Mouse (Mus musculus) MEL-GATA-1-ER (cell line): Measurements from ENCODE around the gene Coq9.
"Not testable (repeated sequence)": the region's sequence is repeated elsewhere in the genome, so short reads cannot be mapped to it uniquely, and the experiment has no call there.

Experiments
- DNase-seq: peaks from one replicate; pipeline ENCODE4 v3.0.0-alpha.2; 2012; ENCODE audit warnings: low read depth; ENCODE audit errors: extremely low read depth

Gene Coq9

DNA sequence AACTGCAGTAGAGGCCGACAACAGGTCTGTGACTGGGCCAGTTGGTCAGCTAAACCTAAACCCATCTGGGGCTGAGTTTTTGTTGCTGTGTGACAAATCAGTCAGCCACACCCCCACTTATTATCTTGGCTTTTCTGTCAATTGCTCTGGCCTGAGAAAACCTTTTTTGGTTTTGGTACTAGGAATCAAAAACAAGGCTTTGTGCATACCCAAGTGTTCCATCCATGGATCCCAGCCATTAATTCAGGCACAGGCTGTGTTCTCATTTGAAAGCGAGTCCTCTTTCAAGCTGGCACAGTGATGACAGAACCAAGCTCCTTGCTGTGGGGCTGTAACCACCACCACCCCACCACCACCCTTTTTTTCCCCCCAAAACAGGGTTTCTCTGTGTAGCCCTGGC lies 16.7 kb upstream of the Coq9 start:
- DNase-seq = no peak

DNA sequence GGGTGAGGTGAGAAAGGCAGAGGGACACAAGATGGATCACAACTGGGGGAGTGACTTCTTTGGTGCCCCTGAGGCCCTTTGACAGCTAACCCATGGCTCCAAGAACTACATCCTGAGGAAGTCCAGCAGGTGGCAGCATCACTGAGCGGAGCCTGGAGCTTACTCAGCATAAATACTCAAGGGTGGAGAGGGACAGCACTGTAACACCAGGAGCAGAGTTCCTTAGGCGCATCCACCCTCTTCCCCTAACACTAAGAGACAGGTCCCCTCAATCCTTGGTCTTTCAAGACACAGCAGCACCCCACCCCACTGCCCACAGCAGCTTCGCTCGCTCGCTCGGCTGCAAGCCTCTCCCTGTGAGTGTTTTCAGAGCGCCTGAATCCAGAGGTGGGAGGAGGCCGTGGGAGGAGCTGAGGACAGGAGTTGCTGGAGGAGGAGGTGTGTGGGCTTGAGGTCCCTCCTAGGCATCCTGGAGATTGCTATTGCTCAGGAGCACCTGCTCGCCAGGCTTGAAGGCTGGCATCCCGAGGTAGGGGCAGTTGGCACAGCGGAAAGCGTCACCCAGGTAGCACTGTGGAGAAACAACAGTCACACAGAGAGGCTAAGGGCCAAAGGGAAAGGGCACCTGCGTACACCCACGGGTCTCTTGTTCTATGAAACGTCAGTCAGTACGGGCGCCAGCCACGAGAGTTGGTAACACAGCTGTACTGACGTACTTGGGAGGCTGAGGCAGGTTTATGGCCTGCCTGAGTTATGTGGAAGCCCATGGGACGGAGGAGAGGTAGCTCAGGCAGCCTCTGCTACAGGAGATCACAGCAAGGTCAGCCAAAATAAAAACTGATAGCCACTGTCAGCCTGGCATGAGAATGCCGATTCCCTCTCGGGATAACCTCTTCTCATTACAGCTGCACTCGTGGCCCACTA lies 15.2 kb upstream of the Coq9 start:
- DNase-seq = no peak

DNA sequence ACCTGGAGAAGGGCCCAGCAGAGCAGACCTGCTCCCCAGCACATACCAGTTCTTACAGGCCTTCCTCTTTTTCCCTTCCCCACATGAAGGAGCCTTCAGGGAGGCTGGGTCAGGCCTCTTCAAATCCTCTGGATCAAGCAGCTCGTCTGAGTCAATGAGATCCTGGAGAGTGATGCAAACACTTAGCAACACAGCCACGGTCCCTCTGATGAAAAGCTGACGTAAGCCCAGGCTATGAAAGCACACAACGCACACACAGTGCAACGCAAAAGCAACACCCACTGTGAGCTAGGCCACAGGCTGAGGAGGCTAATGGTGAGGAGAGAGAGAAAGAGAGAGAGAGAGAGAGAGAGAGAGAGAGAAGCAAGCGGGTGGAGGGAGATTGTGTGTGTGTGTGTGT lies 13.0 kb upstream of the Coq9 start:
- DNase-seq = no peak

DNA sequence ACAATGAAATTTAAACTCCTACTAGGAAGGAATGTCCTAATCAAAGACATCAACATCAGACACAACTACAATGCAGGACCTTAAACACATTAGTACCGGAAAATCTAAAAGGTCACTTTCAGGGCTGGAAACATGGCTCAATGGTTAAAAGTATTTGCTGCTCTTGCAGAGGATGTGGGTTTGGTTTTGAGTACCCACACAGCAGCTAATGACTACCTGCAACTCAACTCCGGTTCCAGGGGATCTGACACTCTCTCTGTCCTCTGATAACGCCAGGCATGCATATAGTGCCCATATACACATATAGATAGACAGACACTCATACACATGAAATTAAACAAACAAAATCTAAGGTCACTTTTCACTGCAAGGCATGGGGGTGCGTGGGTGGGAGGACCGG lies 11.9 kb upstream of the Coq9 start:
- no peak for DNase-seq

DNA sequence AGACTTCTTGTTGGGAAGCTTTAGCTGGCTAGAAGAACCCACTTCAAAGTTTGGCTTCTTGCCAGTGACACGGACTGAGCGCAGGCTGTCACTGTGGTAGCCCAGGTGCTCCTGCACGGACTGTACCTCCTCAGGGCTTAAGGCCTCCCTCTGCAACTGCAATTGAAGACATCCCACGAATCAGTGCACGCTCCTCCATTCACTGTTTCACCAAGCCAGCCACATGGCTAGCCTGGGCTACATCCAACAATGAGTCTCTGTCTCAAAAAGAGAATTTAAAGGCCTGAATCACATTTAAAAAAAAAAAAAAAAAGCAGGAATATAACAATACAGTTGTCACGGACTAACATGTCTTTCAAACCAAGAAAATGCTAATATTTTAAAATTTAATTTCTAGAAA lies 9.8 kb upstream of the Coq9 start:
- DNase-seq = no peak

DNA sequence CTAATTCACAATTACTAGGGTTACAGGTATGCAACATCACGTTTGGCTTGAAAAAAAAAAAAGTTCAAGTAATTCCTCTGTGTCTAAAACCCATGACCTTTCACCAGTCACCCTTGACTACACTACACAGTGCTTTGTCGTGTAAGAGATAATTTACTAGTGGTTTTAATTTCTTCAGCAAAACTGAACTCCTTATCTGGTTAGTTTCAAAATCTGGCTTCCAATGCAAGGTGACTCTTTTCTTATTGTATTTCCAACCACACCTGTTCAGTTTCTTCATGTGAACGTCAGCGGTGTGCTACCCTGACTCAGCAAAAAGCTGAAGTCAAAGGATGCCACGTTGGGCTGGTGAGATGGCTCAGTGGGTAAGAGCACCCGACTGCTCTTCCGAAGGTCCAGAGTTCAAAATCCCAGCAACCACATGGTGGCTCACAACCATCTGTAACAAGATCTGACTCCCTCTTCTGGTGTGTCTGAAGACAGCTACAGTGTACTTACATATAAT lies 4.2 kb upstream of the Coq9 start:
- not testable (repeated sequence) for DNase-seq

DNA sequence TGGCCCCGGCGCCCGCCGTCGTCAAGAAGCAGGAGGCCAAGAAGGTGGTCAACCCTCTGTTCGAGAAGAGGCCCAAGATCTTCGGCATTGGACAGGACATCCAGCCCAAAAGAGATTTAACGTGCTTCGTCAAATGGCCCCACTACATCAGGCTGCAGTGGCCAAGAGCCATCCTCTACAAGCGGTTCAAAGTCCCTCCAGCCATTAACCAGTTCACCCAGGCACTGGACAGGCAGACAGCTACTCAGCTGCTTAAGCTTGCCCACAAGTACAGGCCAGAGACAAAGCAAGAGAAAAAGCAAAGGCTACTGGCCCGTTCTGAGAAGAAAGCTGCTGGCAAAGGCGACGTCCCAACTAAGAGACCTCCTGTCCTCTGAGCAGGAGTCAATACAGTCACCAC lies 2.4 kb upstream of the Coq9 start:
- not testable (repeated sequence) for DNase-seq

DNA sequence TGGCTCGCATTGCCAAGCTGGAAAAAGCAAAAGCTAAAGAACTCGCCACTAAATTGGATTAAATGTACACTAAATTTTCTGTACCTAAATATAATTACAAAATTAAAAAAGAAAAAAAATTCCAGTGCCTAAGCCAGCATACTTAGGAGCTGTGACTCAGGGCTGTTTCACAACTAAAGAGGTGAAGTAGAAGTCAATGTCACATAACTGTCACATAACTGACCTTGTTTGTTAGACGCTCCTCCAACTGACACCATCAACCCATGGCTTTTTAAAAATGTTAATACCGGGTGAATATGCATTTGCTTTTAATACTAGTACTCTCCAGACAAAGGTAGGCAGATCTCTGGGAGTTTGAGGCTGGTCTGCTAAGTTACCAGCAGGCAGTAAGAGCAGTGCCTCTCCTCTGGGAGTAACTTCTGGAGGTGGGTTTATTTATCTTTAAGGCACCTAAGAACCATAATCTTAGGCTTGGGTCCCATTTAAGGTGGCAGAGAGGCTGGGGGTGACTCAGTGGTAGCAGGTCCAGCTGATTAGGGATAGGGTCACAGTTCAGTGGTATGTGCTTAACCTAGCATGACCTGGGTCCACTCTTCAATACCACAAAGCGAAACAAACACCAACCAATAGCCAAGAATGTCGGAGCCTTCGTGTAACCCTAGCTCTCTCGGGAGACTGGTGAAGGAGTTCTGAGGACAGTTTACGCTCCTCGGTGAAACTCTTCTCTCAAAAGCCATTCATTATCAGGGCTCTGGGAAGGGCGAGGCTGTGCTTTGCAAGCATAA lies 1.5 kb upstream of the Coq9 start:
- DNase-seq = no peak

DNA sequence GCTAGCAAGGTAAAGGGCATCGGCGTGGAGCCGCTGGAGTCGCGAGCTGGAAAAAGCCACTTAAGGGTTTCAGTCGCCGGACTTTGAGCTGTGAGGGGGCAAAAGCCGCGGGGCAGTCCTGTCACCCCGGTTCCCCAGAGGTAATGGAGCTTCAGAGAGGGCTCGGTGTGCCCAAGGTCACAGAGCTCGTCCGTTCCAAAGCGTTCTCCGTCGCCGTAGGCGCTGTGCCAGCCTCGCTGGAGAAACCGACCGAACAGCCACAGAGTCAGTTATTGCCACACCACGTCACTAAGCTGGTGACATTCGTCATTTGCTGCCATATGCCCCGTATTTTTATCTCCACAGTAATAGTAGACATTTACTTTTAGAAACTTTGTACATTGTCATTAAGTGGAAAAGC lies 479 bp downstream of the Coq9 start:
- peak; percentile 56 for DNase-seq

DNA sequence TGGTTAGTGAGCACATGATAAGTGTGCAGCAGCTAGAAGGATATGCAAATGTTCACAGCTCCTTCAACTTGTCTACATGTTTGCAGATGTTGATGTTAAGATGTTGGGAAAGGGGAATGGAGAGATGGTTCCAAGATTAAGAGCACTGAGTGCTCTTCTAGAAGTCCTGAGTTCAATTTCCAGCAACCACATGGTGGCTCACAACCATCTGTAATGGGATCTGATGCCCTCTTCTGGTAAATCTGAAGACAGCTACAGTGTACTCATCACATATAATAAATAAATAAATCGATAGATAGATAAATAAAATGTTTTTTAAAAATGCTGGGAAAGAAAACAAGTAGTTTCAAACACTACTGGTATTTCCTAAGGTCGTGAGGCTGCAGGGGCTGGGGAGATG lies 3.1 kb downstream of the Coq9 start:
- no peak for DNase-seq

DNA sequence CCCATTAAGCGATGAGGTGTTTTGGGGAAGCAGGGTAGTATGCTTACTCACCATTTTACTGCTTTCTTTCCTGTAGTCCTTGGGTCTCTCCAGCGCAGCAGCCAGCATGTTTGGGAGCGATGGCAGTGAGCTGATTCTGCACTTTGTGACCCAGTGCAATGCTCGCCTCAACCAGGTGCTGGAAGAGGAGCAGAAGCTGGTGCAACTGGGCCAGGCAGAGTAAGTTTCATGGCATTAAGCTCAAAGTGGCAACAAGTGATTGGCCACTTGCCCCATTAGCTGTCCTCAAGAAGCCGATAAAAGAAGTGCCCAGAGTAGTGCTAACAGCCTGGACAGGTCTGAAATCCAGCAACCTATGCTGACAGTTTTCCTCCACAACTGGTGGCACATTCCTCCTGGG lies 11.9 kb downstream of the Coq9 start:
- no peak for DNase-seq

DNA sequence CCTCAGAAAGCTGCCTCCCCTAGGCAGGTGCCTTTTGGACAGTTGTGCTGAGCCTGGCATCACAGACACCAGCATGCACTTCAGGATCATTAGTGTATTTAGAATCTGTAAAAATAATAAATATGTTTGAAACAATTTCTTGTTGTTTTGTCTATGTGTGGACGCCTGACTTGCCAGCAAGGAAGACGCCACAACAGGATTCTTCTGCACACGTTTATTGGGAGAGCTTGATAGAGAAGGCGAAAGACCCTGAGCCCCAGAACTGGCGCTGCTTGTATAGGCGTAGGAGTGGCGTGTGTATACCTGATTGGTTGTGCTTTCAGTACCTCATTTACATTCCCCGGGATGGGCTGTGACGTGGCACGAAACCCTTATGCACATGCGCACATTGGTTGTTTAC lies 16.6 kb downstream of the Coq9 start:
- DNase-seq = not testable (repeated sequence)

DNA sequence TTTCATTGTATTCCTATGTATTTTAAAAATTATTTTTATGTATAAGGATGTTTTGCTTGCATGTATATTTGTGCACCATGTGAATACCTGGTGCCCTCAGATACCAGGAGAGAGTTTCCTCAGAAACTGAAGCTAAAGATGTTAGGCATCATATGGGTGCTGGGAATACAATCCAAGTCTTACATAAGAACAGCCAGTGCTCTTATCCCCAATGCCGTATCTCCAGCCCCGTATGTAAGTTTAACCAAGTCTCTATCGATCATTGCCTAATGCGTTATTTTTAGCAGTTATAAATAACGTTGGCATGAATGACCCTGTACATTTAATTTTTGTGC lies 18.9 kb downstream of the Coq9 start:
- DNase-seq = no peak

DNA sequence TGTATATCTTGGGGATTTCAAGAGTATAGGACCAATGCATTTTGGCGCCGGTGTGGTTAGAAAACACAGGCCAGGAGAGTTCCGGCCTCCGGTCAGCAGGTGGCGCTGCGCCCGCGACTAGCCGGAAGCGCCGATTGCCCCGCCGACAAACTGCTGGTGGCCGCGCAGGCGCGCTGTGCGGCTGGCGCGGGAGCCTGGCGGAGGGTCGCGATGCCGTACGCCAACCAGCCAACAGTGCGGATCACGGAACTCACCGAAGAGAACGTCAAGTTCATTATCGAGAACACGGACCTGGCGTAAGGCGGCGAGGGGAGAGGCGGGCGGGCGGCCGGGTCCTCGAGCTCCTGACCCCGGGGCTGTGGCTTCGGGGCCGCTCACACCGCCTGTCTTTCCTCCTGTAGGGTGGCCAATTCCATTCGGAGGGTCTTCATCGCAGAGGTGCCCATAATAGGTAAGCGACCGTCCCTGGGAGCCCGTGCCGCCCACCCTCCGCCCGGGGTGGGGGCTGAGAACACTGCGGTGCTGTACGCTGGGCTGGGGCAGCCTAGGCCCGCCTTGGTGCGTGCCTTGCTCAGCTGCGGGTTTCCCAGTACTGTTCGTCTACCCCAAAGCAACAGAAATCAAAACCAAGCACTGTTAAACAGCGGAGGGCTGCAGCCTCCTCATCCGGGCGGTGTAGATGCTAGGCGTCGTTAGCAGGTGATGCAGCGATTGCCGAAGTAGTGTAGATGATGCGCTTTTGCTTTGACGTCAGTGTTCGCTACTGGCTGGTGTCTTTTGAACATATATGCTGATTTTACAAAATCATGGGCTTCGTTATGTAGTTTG lies 19.4 kb downstream of the Coq9 start, which contains the start of gene Polr2c:
TSS of gene Polr2c (plus strand) at position 105 of the 828 bp plus-strand sequence.
- peak; percentile 65 for DNase-seq

DNA sequence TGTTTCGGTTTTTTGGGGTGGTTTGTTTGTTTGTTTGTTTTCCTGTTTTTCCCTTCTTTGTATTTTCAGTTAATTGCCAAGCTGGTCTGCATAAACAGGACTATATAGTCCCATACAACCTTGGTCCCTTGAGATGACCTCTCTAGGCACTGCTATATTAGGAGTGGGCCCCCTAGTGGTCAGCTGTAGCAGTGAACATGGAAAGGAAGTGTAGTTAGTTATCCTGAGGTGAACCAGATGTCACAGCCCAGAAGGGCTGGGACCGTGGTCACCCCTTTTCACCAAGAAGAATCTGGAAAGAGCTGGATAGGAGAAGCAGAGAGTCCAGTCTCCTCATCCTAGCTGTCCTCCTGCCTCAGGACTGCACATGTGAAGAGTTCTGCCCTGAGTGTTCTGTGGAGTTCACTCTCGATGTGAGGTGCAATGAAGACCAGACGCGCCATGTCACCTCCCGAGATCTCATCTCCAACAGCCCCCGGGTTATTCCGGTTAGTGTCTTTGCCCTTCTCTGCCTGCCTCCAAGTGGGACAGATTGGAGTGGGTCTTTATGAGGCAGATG lies 23.3 kb downstream of the Coq9 start:
- no peak for DNase-seq

DNA sequence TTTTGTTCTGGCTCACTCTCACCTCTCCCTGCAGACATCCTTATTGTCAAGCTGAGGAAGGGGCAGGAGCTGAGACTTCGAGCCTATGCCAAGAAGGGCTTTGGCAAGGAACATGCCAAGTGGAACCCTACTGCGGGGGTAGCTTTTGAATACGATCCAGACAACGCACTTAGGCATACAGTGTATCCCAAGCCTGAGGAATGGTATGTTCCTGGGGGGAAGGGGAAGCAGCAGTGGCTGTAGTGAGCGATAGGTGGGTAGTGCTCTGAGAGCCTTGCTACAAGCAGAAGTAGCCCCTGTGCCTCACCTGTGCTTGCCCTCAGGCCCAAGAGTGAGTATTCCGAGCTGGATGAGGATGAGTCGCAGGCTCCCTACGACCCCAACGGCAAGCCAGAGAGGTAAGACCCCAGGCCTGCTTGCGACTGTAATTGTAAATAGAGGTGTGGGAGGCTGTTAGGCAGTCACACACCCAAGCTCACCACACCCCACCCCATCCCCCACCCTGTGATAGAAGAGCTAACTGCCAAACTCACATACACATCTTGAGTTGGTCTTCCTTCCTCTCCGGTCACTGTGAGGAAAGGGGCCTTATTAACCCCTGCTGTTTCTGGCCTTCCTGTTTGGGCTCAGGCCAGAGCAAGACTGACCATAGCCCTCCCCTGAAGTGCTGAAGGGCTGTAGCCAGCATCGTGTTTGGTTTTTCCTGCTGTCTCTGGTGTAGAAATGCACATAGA lies 24.5 kb downstream of the Coq9 start:
- DNase-seq = no peak

DNA sequence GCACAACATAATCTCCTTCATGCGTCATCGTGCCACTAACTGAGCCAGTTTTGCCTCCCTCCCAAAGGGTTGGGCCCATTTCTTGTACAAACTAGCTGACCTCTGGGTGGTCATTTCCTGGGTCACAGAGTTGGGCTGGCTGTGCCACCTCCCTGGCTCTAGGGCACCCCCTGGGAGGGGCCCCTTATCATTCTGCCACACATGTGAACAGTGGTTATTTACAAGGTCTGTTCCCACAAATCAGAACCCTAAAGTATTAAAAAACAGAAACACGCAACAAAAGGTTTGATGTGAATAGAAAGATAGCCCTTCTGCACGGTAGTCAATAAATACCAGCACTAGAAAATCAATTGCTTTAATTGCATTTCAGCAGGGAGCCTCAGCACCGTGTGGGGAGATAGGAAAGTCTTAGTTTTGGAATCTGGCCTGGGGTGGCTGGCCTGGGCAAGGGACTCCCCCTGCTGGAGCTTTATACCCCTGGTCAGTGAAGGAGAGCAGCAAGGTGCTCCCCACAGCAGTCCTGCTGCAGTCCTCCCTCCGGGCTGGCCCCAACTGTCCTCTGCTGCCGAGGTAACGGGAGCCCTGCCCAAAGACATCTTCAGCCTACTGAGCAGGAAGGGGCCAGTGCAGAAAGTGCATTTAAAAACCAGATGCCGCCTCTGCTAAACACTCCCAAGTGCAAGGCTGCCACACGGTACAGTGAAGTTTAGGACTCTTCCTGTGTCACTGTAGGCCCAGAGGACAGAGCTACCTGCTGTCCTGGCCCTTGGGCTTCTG lies 26.0 kb downstream of the Coq9 start:
- no peak for DNase-seq

DNA sequence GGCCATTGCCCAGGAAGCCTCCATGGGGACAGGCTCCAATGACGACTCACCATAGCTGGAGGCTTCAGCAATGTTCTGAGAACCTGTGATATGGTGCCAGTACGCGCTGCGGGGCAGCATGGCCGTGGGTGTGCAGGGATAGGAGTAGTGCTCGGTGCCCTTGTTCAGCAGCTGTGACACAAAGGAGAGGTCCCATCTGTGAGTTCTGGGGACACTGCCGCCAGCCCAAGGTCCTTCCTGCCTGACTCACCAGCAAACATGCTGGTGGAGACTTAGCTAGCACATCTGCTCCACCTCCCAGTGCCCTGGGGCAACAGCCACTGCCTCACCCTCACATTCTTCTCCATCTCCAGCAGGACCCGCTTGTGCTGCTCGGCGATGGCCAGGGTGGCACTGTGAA lies 27.2 kb downstream of the Coq9 start:
- no peak for DNase-seq

DNA sequence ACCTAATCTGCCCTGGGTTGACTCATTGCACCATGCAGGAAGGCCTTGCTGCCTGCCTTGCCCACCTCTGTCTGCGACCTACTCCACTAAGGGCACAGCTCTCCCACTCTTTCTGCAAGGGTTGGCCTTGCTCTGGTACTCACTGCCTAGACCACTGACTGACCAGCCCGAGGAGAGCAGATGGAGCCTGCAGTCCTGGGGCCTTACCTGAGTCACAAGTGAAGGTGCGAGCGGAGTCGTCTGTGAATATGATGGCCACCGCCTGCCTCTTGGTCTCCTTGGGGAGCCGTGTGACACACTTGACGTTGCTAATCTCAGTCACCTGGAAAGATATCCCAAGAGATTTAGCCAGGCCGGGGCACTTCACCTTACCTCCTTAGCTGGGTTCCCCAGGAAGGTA lies 28.8 kb downstream of the Coq9 start:
- DNase-seq = no peak

DNA sequence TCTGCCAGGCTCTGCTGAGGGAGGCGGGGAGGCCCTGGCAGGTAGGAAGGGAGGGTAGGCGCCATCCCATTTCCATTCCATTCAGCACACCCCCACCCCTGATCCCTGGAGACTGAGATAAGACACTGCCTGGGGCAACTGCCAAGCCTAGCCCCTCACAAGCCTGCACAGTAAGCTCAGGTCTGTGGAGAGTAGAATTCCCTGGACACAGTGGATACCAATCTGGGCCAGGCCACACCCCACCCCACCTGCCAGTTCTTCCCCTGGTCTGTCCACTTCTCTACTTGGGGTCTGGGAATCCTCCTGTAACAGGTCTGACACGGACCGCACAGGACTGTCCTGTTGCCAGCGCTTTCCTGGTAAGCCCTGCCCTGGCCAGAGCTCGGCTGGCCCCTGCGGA lies 31.0 kb downstream of the Coq9 start:
- DNase-seq = no peak
